Mouse (Mus musculus) C2C12 (cell line): ENCODE data around the gene P2rx4.

Source experiments
- CEBPB ChIP-seq: IDR thresholded peaks from one replicate; pipeline ENCODE4 v1.6.1; 2011; ENCODE audit warnings: low read depth, mild to moderate bottlenecking, control low read depth, moderate library complexity
- CTCF ChIP-seq: IDR thresholded peaks from one replicate; pipeline ENCODE4 v1.5.1; 2011; ENCODE audit not compliant: control insufficient read depth, insufficient read depth, insufficient read length
- FOSL1 ChIP-seq: IDR thresholded peaks from one replicate; pipeline ENCODE4 v1.8.0; 2011; ENCODE audit warnings: mild to moderate bottlenecking, low read length; ENCODE audit not compliant: poor library complexity, insufficient read depth, severe bottlenecking
- MAX ChIP-seq: IDR thresholded peaks from one replicate; pipeline ENCODE4 v1.6.1; 2011; ENCODE audit warnings: mild to moderate bottlenecking, control low read depth
- MYOD1 ChIP-seq: IDR thresholded peaks from one replicate; pipeline ENCODE4 v1.6.1; 2011; ENCODE audit warnings: low read depth; ENCODE audit not compliant: control insufficient read depth, insufficient read length
- MYOG ChIP-seq: IDR thresholded peaks from one replicate; pipeline ENCODE4 v1.6.1; 2011; ENCODE audit not compliant: control insufficient read depth, insufficient read length; ENCODE audit errors: extremely low read depth
- USF1 ChIP-seq: IDR thresholded peaks from one replicate; pipeline ENCODE4 v1.6.1; 2011; ENCODE audit warnings: low read depth, mild to moderate bottlenecking, control low read depth, moderate library complexity

- TF ChIP-seq USF1 (no peak), MYOG (no peak), CEBPB (no peak), CTCF (no peak), MYOD1 (no peak), MAX (no peak), FOSL1 (no peak)
Measured at GRCm38 (mm10) chr5:122716793-122717192, 9.4 kb downstream of the P2rx4 start.
